Mouse (Mus musculus) CD4-positive, CD25-positive, alpha-beta regulatory T cell, adult 9 weeks (primary cell): ENCODE results near the gene Gzmc. TPM values are rescaled to one million over a fixed set of nuclear protein-coding genes. Genes with fewer than 3 reads are reported as not detected.

Source experiments
- polyA plus RNA-seq: library from polyadenylated mRNA; unstranded; fragments of 100-300 nt; shearing (Covaris generic); gene quantifications from one replicate; pipeline ENCODE4 v1.2.1, GENCODE M21; 2017

The Gzmc gene
- 5.7 TPM for polyA plus RNA-seq

DNA sequence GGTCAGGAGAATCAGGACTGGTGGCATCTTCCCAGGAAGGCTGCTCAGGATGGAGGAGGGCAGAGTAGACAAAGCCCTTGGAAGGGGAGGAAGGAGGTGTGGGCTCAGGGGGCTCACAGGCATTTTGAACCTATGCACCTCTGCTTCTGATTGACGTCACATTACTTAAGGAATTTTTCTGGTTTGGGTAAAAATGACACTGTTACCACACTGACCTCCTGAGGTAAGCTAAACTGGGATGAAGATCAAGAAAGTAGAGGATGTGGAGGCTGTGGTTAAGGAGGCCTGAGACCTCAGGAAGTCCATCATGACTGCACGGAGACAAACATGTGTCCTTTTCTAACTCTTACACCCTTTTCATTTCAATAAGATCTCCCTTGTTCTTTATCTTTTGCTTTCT, at the start of gene Gzmc:
Gene Gzmc (minus strand): TSS at position 101 of the 400 bp plus-strand sequence.

GRCm38 (mm10) chr14:56262153-56262552, 27.7 kb upstream of the Gzmc start, which contains the start of gene Gzmb:
Gene Gzmb, minus strand, starts transcription at chr14:56262260.

GRCm38 (mm10) chr14:56211317-56211716, 23.1 kb downstream of the Gzmc start, which contains the start of gene Gzmf:
Gene Gzmf, minus strand, starts transcription at chr14:56211417.

Other genes with a start within 250 kb of the Gzmc start
- not detected for gene Mcpt1, start 216.7 kb downstream of the Gzmc start, polyA plus RNA-seq
- not detected for gene Mcpt9, start 204.2 kb downstream of the Gzmc start, polyA plus RNA-seq
- gene Mcpt2, start 192.6 kb downstream of the Gzmc start, polyA plus RNA-seq: not detected
- not detected for gene Mcpt4, start 172.3 kb downstream of the Gzmc start, polyA plus RNA-seq
- gene Mcpt8, start 149.4 kb downstream of the Gzmc start, polyA plus RNA-seq: not detected
- not detected for gene Ctsg, start 132.1 kb downstream of the Gzmc start, polyA plus RNA-seq
- gene Gzme, start 114.0 kb downstream of the Gzmc start, polyA plus RNA-seq: not detected
- not detected for gene Gzmd, start 102.0 kb downstream of the Gzmc start, polyA plus RNA-seq
- not detected for gene Gzmg, start 75.1 kb downstream of the Gzmc start, polyA plus RNA-seq
- gene Gzmn, start 60.1 kb downstream of the Gzmc start, polyA plus RNA-seq: not detected
- not detected for gene Gzmf, start 23.2 kb downstream of the Gzmc start, polyA plus RNA-seq
- gene Gzmb, start 27.6 kb upstream of the Gzmc start, polyA plus RNA-seq: 15.5 TPM
- not detected for gene Atp12a, start 130.4 kb upstream of the Gzmc start, polyA plus RNA-seq
- 1.5 TPM for gene Rnf17, start 167.9 kb upstream of the Gzmc start, polyA plus RNA-seq